Mouse (Mus musculus) gastrocnemius, adult 2 months (tissue): ENCODE measurements at regions not wholly inside any gene's neighbourhood (a gene's known extent, or its start where the extent isn't known, plus 50 kb on each side); places are given as distances from the start of the nearest gene placed in this dataset.

Source experiments
- DNase-seq: peaks from one replicate; pipeline ENCODE4 v3.0.0; 2022
- H3K27ac ChIP-seq: fragments of 200-600 bp; 2 replicates; pipeline ENCODE4 v1.8.1; 2022; ENCODE audit warnings: mild to moderate bottlenecking
- H3K4me3 ChIP-seq: fragments of 200-600 bp; 2 replicates; pipeline ENCODE4 v1.8.1; 2022; ENCODE audit warnings: mild to moderate bottlenecking, moderate library complexity
- CTCF ChIP-seq: fragments of 200-600 bp; IDR thresholded peaks from 2 replicates; pipeline ENCODE4 v1.8.1; 2022; ENCODE audit warnings: antibody characterized with exemption, mild to moderate bottlenecking, moderate library complexity
- intact Hi-C: fragments of 180-260 bp; cut with DNase I; formaldehyde crosslinking; loops from one replicate; pipeline ENCODE4 v1.15.1; 2025

DNA sequence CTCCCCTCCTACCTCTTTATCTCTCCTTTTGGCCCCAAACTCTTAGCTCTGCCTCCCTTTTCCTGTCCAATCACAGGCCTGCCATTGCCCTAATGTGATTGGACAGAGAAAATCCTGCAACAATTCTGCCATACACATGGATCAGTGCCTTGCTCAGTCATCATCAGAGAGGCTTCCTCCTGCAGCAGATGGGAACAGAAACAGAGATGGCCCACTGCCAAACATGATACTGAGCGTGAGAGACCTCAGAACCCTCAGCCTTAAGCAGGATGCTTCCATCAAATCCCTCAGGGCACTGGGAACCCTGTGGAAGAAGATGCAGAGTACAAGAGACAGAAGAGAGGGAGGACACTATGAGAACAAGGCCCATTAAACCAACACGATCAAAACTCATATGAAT is 62.8 kb upstream of the Cacna2d3 start:
- DNase-seq = no peak
- no peak overlapping the region for H3K27ac ChIP-seq
- no peak overlapping the region for H3K4me3 ChIP-seq
- intact Hi-C loops = no loop called here
- TF ChIP-seq CTCF = no peak

DNA sequence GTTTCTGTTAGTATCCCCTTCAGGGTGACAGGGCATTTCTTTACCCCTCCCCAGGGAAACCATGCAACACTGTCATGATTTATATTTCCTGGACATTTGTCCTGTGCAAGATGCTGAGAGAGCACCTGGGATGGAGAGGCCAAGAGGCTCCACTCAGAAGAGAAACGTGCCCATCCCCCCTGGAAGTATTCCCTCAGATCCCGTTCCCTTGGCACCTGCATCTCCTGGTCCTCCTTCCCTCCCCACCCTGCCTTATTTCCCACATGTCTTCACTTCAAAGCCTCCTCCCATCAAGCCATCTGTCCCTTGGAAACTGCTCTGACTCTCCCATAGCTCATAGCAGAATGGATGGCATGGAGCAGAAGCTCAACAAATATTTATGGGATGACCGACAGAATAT is 64.8 kb upstream of the Cacna2d3 start:
- H3K4me3 ChIP-seq = no peak overlapping the region
- no peak overlapping the region for H3K27ac ChIP-seq
- TF ChIP-seq CTCF = no peak

DNA sequence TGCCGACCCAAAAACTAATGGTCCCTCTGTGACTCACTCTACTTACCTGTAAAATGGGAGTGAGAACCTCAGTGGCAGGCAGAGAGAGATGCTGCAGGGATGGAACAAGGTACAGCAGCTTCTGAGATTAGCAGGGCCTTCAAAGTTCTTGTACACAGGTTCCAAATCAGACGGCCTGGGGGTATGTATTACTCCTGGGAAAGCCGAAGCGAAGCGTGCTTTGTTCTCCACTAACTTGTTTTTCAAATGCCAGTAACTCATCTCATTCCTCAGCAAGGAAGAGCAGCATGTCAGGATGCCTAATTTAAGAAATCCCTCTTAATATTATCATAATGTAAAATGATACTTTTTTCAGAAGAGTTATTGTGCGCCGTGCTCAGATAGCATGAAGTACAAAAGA is 66.1 kb upstream of the Cacna2d3 start:
- no peak for DNase-seq
- intact Hi-C loops = no loop called here
- no peak for TF ChIP-seq CTCF
- Histone ChIP-seq H3K27ac (no peak overlapping the region), H3K4me3 (no peak overlapping the region)

More for the DNA sequence above, 64.8 kb upstream of the Cacna2d3 start:
- DNase-seq = no peak
- intact Hi-C loops = no loop called here

GRCm38 (mm10) chr14:29788351-29788750 is 66.7 kb upstream of the Cacna2d3 start:
- H3K27ac ChIP-seq = no peak overlapping the region
- TF ChIP-seq CTCF = no peak
- no peak for DNase-seq
- intact Hi-C loops = no loop called here
- H3K4me3 ChIP-seq = no peak overlapping the region

DNA sequence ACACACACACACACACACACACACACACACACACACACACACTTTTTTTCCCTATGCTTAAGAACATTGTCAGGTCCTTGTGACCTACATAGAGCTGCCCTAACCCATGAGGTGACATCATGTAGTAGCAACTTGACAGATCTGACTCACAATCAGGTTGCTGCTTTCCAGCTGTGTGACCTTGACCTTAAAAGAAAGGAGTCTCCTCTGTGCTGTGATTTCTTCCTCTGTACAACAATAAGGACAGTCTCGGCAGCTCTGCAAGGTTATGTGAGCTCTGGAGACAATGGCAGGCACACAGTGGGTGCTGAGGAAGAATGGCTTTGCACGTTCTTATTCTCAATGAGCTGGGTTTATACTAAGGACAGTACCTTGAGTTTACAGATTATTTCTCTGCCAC is 73.7 kb upstream of the Cacna2d3 start:
- Histone ChIP-seq H3K27ac (no peak overlapping the region), H3K4me3 (no peak overlapping the region)
- intact Hi-C loops = no loop called here
- no peak for TF ChIP-seq CTCF
- DNase-seq = no peak

- no peak for DNase-seq
- intact Hi-C loops = no loop called here
- TF ChIP-seq CTCF = no peak
- Histone ChIP-seq H3K4me3 (no peak overlapping the region), H3K27ac (no peak overlapping the region)
Observed at GRCm38 (mm10) chr14:29796396-29796795, 74.7 kb upstream of the Cacna2d3 start.

- intact Hi-C loops = no loop called here
- H3K27ac ChIP-seq = no peak overlapping the region
- H3K4me3 ChIP-seq = no peak overlapping the region
- TF ChIP-seq CTCF = no peak
- DNase-seq = no peak
Observed at GRCm38 (mm10) chr14:29799852-29800251, 78.2 kb upstream of the Cacna2d3 start.

GRCm38 (mm10) chr14:29805234-29805633 is 83.6 kb upstream of the Cacna2d3 start:
- intact Hi-C loops = no loop called here
- no peak for DNase-seq
- no peak overlapping the region for H3K4me3 ChIP-seq
- TF ChIP-seq CTCF = no peak
- no peak overlapping the region for H3K27ac ChIP-seq

GRCm38 (mm10) chr14:29807881-29808280 is 86.2 kb upstream of the Cacna2d3 start:
- no peak overlapping the region for H3K27ac ChIP-seq
- no peak overlapping the region for H3K4me3 ChIP-seq
- no peak for TF ChIP-seq CTCF
- intact Hi-C loops = no loop called here
- DNase-seq = no peak

- no peak for DNase-seq
- TF ChIP-seq CTCF = no peak
- intact Hi-C loops = no loop called here
- H3K4me3 ChIP-seq = no peak overlapping the region
- no peak overlapping the region for H3K27ac ChIP-seq
Observed at GRCm38 (mm10) chr14:29814626-29815025, 93.0 kb upstream of the Cacna2d3 start.

DNA sequence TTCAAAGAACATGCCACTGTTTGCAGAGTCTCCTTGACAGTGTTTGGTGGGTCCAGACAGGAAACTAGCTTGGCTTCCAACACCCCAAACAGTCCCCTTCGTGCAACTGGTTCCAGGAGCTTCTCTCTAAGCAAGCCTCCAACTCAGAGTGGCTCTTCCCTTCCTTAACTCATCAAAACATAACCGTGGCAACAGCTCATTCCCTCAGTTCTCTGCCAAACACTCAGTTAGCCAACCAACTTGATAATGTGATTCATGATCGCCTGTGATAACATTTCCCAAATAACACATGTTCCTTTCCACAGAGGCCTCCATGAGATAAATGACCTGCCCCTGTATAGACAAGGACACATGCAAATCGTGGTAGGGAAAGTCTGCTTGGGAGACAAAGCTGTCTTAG is 95.9 kb upstream of the Cacna2d3 start:
- no peak overlapping the region for H3K27ac ChIP-seq
- no peak overlapping the region for H3K4me3 ChIP-seq
- DNase-seq = no peak
- no peak for TF ChIP-seq CTCF
- intact Hi-C loops = no loop called here

DNA sequence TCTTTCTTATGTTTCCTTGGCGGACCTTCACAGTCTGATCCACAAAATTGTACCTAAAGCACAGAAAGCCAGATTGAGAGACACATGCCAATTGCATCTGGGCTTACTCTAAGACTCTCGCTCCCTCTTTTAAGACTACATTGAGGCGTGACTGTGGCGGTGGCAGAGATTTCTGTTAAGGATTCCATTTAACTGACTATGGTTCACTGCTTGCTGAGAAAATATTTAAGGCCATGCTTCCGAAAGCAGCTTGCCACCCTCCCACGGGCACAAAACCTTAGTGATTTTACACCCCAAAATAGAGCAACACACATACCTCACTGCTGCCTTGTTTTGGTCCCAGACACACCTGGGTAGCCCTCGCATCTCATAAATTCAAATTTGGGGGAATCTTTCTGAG is 96.6 kb upstream of the Cacna2d3 start:
- intact Hi-C loops = no loop called here
- no peak overlapping the region for H3K4me3 ChIP-seq
- H3K27ac ChIP-seq = no peak overlapping the region
- no peak for TF ChIP-seq CTCF
- DNase-seq = no peak

DNA sequence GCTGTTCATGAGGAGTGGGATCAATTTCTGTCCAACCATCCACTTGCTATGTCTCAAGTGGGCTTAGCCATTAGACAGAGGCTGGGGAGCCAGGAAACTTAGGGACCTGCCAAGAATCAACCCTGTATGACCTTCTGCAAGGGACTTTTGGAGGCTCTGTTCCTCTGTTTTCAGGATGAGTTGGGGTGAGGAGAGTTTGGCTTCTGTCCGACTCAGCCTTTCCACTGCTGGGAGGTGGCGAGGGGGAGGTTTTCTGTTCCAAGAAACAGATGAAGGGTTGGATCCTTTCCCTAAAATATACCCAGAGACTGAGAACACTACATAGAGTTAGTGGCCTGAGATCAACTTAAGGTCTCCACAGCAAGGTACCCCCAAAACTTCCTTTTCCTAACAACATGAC is 97.1 kb upstream of the Cacna2d3 start:
- intact Hi-C loops = no loop called here
- no peak overlapping the region for H3K4me3 ChIP-seq
- TF ChIP-seq CTCF = no peak
- no peak for DNase-seq
- H3K27ac ChIP-seq = no peak overlapping the region

- no peak overlapping the region for H3K27ac ChIP-seq
- no peak for DNase-seq
- intact Hi-C loops = no loop called here
- H3K4me3 ChIP-seq = no peak overlapping the region
- no peak; the same call in 1 of the 2 replicates for TF ChIP-seq CTCF
Observed at GRCm38 (mm10) chr14:29837063-29837462, 115.4 kb upstream of the Cacna2d3 start.

GRCm38 (mm10) chr14:29839576-29839975 is 117.9 kb upstream of the Cacna2d3 start:
- H3K4me3 ChIP-seq = no peak overlapping the region
- DNase-seq = no peak
- intact Hi-C loops = no loop called here
- H3K27ac ChIP-seq = no peak overlapping the region
- TF ChIP-seq CTCF = no peak
